Mouse (Mus musculus): ENCODE results near the gene Lman2. TPM values are rescaled to one million over a fixed set of nuclear protein-coding genes. Genes with fewer than 3 reads are reported as not detected.
A peak's percentile ranks its signal among the peaks of the same experiment; 100 is the strongest.

Gene Lman2
- polyA plus RNA-seq, 1 experiment from 2014 or later, result 49.5 TPM

DNA sequence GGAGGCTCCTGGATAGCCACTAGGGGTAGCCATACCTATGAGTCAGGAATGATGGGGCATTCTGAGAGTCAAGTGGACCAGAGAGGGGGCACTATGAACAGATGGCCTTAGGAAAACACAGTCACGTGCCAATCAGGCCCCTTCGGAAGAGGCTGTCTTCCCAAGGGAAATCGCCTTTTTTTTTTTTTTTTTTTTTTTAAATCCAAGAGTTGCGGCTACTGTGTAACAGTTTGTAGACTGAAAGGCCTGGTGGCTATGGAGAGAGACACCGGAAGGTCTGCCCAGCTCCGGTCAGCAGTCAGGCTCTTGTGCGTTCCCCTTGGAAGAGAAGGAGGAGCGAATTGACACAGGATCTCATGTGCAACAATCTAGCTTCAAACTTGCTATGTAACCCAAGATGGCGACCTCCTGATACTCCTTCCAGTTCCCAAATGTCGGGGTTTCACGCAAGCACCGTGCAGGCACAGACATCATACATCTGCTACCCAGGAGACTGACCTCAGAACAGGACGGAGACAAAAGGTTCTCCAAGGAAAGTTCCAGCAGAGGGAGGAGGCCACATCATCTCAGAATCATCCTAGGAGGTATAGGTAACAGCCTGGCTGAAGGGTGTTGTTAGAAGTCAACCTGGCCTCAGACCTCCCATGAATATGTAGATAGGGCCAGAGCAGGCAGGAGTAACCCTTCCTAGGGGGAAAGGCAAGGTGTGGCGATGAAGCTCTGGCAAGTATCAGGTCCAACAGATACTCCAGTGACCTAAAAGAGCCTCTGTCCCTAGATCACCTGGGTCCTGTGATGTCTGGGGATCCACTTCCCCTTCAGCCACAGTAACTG lies 31.8 kb downstream of the Lman2 start:
- H3K4me3 ChIP-seq, result peak overlapping the region; percentile 80
- H3K4me1 ChIP-seq (replicated peaks), result peaks cover 30% of the 10 kb centered on the region
- H3K4me2 ChIP-seq, result peak overlapping the region; percentile 81
- peak overlapping the region; percentile 59 for H3K9ac ChIP-seq
- H3K36me3 ChIP-seq, result no peaks in the 10 kb centered on the region
- peak overlapping the region; percentile 82 for H3K27ac ChIP-seq (replicated peaks)
- ATAC-seq (ENCODE audit: low FRiP score, low read depth), result no peak; the same call in 1 of the 2 replicates
- no peaks in the 10 kb centered on the region for H3K27me3 ChIP-seq
- H3K9me3 ChIP-seq, result no peaks in the 10 kb centered on the region
- WGBS, result 48% methylated on average over 14 of the region's 14 CpGs

DNA sequence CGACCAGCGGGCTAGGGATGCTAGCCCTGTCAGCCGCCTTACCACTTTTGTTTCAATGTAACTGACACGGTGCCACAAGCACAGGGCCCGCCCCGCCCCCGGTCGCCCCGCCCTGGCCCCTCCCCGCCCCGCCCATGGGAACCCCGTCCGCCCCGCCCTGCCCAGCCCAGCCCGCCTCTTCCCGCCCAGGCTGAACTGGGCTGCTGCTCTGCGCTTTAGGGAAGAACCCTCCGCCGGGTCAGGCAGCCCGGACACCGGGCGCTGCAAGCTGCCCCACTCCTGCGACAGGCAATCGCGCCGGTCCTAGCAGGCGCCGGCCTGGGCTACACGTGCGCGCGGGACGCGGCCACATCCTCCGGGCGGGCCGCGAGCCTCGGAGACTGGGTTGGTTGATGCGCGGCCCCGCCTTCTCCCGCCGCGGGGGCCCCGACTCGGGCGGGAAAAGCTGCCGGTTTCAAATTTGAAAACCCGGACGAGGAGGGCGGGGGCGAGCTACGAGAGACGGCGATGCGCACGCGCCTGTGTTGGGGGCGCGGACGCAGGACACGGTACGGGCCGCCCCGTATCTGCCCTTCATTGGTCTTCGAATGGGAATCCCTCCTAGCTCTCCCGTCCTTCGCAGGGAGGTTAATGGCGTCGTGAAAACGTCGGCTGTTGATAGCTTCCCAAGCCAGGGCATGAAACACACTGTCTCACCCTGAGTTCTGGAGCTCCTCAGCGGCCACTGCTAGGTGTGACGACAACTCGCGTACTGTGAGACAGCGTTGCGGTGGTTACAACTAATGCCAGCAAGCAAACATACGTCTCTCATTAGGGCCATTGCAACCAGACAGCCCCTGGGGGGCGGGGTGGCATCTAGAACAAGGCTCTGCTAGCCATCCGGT lies 32.7 kb downstream of the Lman2 start, which contains the start of gene Mxd3:
Mxd3 (minus strand) TSS at position 141 of the 884 bp plus-strand sequence.
- Histone ChIP-seq H3K36me3 (peaks cover 8% of the 10 kb centered on the region), H3K4me2 (peak within 1 kb of the TSS; percentile 81), H3K27ac (replicated peaks) (peak within 1 kb of the TSS; percentile 82), H3K4me3 (peak within 1 kb of the TSS; percentile 80), H3K9ac (peak within 1 kb of the TSS; percentile 59), H3K27me3 (no peaks in the 10 kb centered on the region), H3K9me3 (no peaks in the 10 kb centered on the region), H3K4me1 (replicated peaks) (peaks cover 30% of the 10 kb centered on the region)
- WGBS, result under 1% methylated on average over 66 of the region's 82 CpGs
- ATAC-seq (ENCODE audit: low FRiP score, low read depth), result peak; percentile 83

GRCm38 (mm10) chr13:55329109-55329682 lies 33.4 kb downstream of the Lman2 start:
- H3K9ac ChIP-seq, result peak overlapping the region; percentile 59
- peak; percentile 0; the same call in 1 of the 2 replicates for ATAC-seq (ENCODE audit: low FRiP score, low read depth)
- H3K9me3 ChIP-seq, result no peaks in the 10 kb centered on the region
- 1% methylated on average over 28 of the region's 29 CpGs for WGBS
- H3K4me2 ChIP-seq, result peak overlapping the region; percentile 81
- no peaks in the 10 kb centered on the region for H3K27me3 ChIP-seq
- peaks cover 30% of the 10 kb centered on the region for H3K4me1 ChIP-seq (replicated peaks)
- H3K4me3 ChIP-seq, result peak overlapping the region; percentile 80
- H3K27ac ChIP-seq (replicated peaks), result peak overlapping the region; percentile 82
- H3K36me3 ChIP-seq, result peaks cover 10% of the 10 kb centered on the region

- H3K4me2 ChIP-seq, result peak overlapping the region; percentile 81
- H3K4me1 ChIP-seq (replicated peaks), result peaks cover 36% of the 10 kb centered on the region
- no peaks in the 10 kb centered on the region for H3K9me3 ChIP-seq
- peak overlapping the region; percentile 80 for H3K4me3 ChIP-seq
- ATAC-seq (ENCODE audit: low FRiP score, low read depth), result no peak
- H3K27me3 ChIP-seq, result no peaks in the 10 kb centered on the region
- peaks cover 16% of the 10 kb centered on the region for H3K36me3 ChIP-seq
- 0 out of 2 replicates have a peak overlapping the region, but pooled peaks have one; percentile 59 for H3K9ac ChIP-seq
- H3K27ac ChIP-seq (replicated peaks), result no peak overlapping the region
- 87% methylated on average over 4 of the region's 4 CpGs for WGBS
These were observed 33.9 kb downstream of the Lman2 start for GRCm38 (mm10) chr13:55328641-55329040.

- Histone ChIP-seq H3K4me3 (0 out of 2 replicates have a peak overlapping the region, but pooled peaks have one; percentile 80), H3K27ac (replicated peaks) (no peak overlapping the region), H3K9ac (0 out of 2 replicates have a peak overlapping the region, but pooled peaks have one; percentile 59), H3K4me1 (replicated peaks) (peaks cover 40% of the 10 kb centered on the region), H3K36me3 (peaks cover 16% of the 10 kb centered on the region), H3K27me3 (no peaks in the 10 kb centered on the region), H3K9me3 (no peaks in the 10 kb centered on the region), H3K4me2 (peak overlapping the region; percentile 81)
- no peak for ATAC-seq (ENCODE audit: low FRiP score, low read depth)
- 86% methylated on average over 6 of the region's 6 CpGs for WGBS
These were observed 34.4 kb downstream of the Lman2 start for GRCm38 (mm10) chr13:55328171-55328570.

- 35% methylated on average over 8 of the region's 8 CpGs for WGBS
- no peaks in the 10 kb centered on the region for H3K9me3 ChIP-seq
- H3K4me1 ChIP-seq (replicated peaks), result peaks cover 46% of the 10 kb centered on the region
- peak overlapping the region; percentile 21 for H3K4me2 ChIP-seq
- peak; percentile 49 for ATAC-seq (ENCODE audit: low FRiP score, low read depth)
- no peaks in the 10 kb centered on the region for H3K27me3 ChIP-seq
- H3K9ac ChIP-seq, result no peak overlapping the region
- H3K27ac ChIP-seq (replicated peaks), result peak overlapping the region; percentile 35
- no peak overlapping the region for H3K4me3 ChIP-seq
- H3K36me3 ChIP-seq, result peaks cover 16% of the 10 kb centered on the region
These were observed 35.0 kb downstream of the Lman2 start for GRCm38 (mm10) chr13:55327633-55328032.

- ATAC-seq (ENCODE audit: low FRiP score, low read depth), result 0 out of 2 replicates have a peak, but pooled peaks have one; percentile 19
- peak overlapping the region; percentile 9; the same call in 1 of the 2 replicates for H3K4me2 ChIP-seq
- H3K9me3 ChIP-seq, result no peaks in the 10 kb centered on the region
- H3K27me3 ChIP-seq, result no peaks in the 10 kb centered on the region
- H3K9ac ChIP-seq, result no peak overlapping the region
- peaks cover 16% of the 10 kb centered on the region for H3K36me3 ChIP-seq
- no peak overlapping the region for H3K4me3 ChIP-seq
- H3K27ac ChIP-seq (replicated peaks), result peak overlapping the region; percentile 35
- H3K4me1 ChIP-seq (replicated peaks), result peaks cover 49% of the 10 kb centered on the region
- 60% methylated on average over 4 of the region's 4 CpGs for WGBS
These were observed 35.4 kb downstream of the Lman2 start for GRCm38 (mm10) chr13:55327169-55327568.

- Histone ChIP-seq H3K4me1 (replicated peaks) (peaks cover 53% of the 10 kb centered on the region), H3K4me2 (no peak overlapping the region)
These were observed 37.0 kb downstream of the Lman2 start for GRCm38 (mm10) chr13:55325596-55325995.

GRCm38 (mm10) chr13:55322130-55322825 lies 40.3 kb downstream of the Lman2 start:
- under 1% methylated on average over 31 of the region's 31 CpGs for WGBS
- H3K4me2 ChIP-seq, result peak overlapping the region; percentile 96
- H3K4me1 ChIP-seq (replicated peaks), result peaks cover 34% of the 10 kb centered on the region
- H3K9ac ChIP-seq, result peak overlapping the region; percentile 99
- no peaks in the 10 kb centered on the region for H3K27me3 ChIP-seq
- peaks cover 23% of the 10 kb centered on the region for H3K36me3 ChIP-seq
- no peaks in the 10 kb centered on the region for H3K9me3 ChIP-seq
- no peak for ATAC-seq (ENCODE audit: low FRiP score, low read depth)
- peak overlapping the region; percentile 99 for H3K4me3 ChIP-seq
- H3K27ac ChIP-seq (replicated peaks), result peak overlapping the region; percentile 82

More at GRCm38 (mm10) chr13:55325596-55325995, 37.0 kb downstream of the Lman2 start:
- Histone ChIP-seq H3K9ac (no peak overlapping the region), H3K9me3 (no peaks in the 10 kb centered on the region), H3K27ac (replicated peaks) (no peak overlapping the region), H3K27me3 (no peaks in the 10 kb centered on the region), H3K36me3 (peaks cover 16% of the 10 kb centered on the region), H3K4me3 (no peak overlapping the region)
- ATAC-seq (ENCODE audit: low FRiP score, low read depth), result no peak
- WGBS, result 86% methylated on average over 11 of the region's 11 CpGs

- H3K4me2 ChIP-seq, result peak within 1 kb of the TSS; percentile 96
- no peaks in the 10 kb centered on the region for H3K27me3 ChIP-seq
- ATAC-seq (ENCODE audit: low FRiP score, low read depth), result peak; percentile 93
- no peaks in the 10 kb centered on the region for H3K9me3 ChIP-seq
- H3K9ac ChIP-seq, result peak within 1 kb of the TSS; percentile 99
- WGBS, result under 1% methylated on average over 73 of the region's 73 CpGs
- peaks cover 30% of the 10 kb centered on the region for H3K36me3 ChIP-seq
- H3K27ac ChIP-seq (replicated peaks), result peak within 1 kb of the TSS; percentile 82
- H3K4me3 ChIP-seq, result peak within 1 kb of the TSS; percentile 99
- H3K4me1 ChIP-seq (replicated peaks), result peaks cover 30% of the 10 kb centered on the region
These were observed 41.0 kb downstream of the Lman2 start, which contains the start of gene Rab24 for GRCm38 (mm10) chr13:55321434-55322129. Gene Rab24 (minus strand): TSS chr13:55321946.
